Mouse (Mus musculus): ENCODE measurements around the gene Cd40lg.

- TF ChIP-seq POLR2A (IDR thresholded peaks at IDR 0.05; ENCODE audit: low read depth, low read length) (no peak), CTCF (IDR thresholded peaks at IDR 0.05; ENCODE audit: borderline replicate concordance, insufficient read depth, low read length) (no peak)
Measured at GRCm38 (mm10) chrX:57263515-57263914, 51.6 kb downstream of the Cd40lg start.

Data from embryonic fibroblast, embryonic 13.5 days (primary cell).